Mouse (Mus musculus) heart, embryonic 10.5 days (tissue): ENCODE results near the gene Epb41l2. TPM values are rescaled to one million over a fixed set of nuclear protein-coding genes. Genes with fewer than 3 reads are reported as not detected.

Source experiments
- DNase-seq: peaks from one replicate; pipeline ENCODE4 v3.0.0-alpha.2; 2017; ENCODE audit warnings: low spot score
- H3K27ac ChIP-seq: fragments of 300-500 bp; sonication (generic); 2 replicates; pipeline ENCODE4 v1.5.1; 2016; ENCODE audit warnings: mild to moderate bottlenecking
- H3K27me3 ChIP-seq: fragments of 300-500 bp; sonication (generic); 2 replicates; pipeline ENCODE4 v1.6.1; 2016; ENCODE audit warnings: mild to moderate bottlenecking; ENCODE audit not compliant: poor library complexity, insufficient read depth, severe bottlenecking
- H3K36me3 ChIP-seq: fragments of 300-500 bp; sonication (generic); 2 replicates; pipeline ENCODE4 v1.6.1; 2016; ENCODE audit warnings: mild to moderate bottlenecking, moderate library complexity
- H3K4me1 ChIP-seq: fragments of 300-500 bp; sonication (generic); 2 replicates; pipeline ENCODE4 v1.6.1; 2016; ENCODE audit warnings: mild to moderate bottlenecking
- H3K4me3 ChIP-seq: fragments of 300-500 bp; sonication (generic); 2 replicates; pipeline ENCODE4 v1.5.1; 2016; ENCODE audit warnings: mild to moderate bottlenecking, moderate library complexity
- H3K9me3 ChIP-seq: fragments of 300-500 bp; sonication (generic); 2 replicates; pipeline ENCODE4 v1.6.1; 2016; ENCODE audit warnings: mild to moderate bottlenecking, moderate library complexity
- WGBS: fragments of 180-500 bp; shearing (Covaris S2); methylation state at CpG from one replicate; pipeline ENCODE4 v1.1.7; 2016; 5-methylcytosine and 5-hydroxymethylcytosine counted together
- polyA plus RNA-seq: library from polyadenylated mRNA; unstranded; fragments of >200 nt; fragmentation: Nextera tagmentation; extraction: Ambion mirVana; gene quantifications from 2 replicates; pipeline ENCODE4 v1.2.1, GENCODE M21; 2016

The Epb41l2 gene
- polyA plus RNA-seq: 55.6 and 60.0 TPM in 2 replicates

- no peaks in the 10 kb centered on the region for H3K9me3 ChIP-seq
- H3K4me1 ChIP-seq: peaks cover 20% of the 10 kb centered on the region
- 1% methylated on average over 55 of the region's 55 CpGs for WGBS
- H3K27ac ChIP-seq: peak within 1 kb of the TSS; percentile 96
- H3K27me3 ChIP-seq: no peaks in the 10 kb centered on the region
- peak within 1 kb of the TSS; percentile 89 for H3K4me3 ChIP-seq
- no peaks in the 10 kb centered on the region for H3K36me3 ChIP-seq
- DNase-seq: peak; percentile 95
Measured at GRCm38 (mm10) chr10:25359208-25359958, at the start of gene Epb41l2. Epb41l2 (plus strand) TSS chr10:25359798.

GRCm38 (mm10) chr10:25309996-25310395 lies 49.6 kb upstream of the Epb41l2 start:
- DNase-seq: no peak
- Histone ChIP-seq H3K4me1 (peaks cover 5% of the 10 kb centered on the region; the same call in 1 of the 2 replicates), H3K4me3 (no peak overlapping the region), H3K9me3 (no peaks in the 10 kb centered on the region), H3K36me3 (no peaks in the 10 kb centered on the region), H3K27me3 (no peaks in the 10 kb centered on the region), H3K27ac (no peak overlapping the region)
- 90% methylated on average over 5 of the region's 5 CpGs for WGBS

GRCm38 (mm10) chr10:25310736-25311135 lies 48.9 kb upstream of the Epb41l2 start:
- WGBS: 51% methylated on average over 4 of the region's 4 CpGs
- no peak for DNase-seq
- H3K27me3 ChIP-seq: no peaks in the 10 kb centered on the region
- no peak overlapping the region for H3K27ac ChIP-seq
- peaks cover 5% of the 10 kb centered on the region; the same call in 1 of the 2 replicates for H3K4me1 ChIP-seq
- no peaks in the 10 kb centered on the region for H3K9me3 ChIP-seq
- no peak overlapping the region for H3K4me3 ChIP-seq
- H3K36me3 ChIP-seq: no peaks in the 10 kb centered on the region

DNA sequence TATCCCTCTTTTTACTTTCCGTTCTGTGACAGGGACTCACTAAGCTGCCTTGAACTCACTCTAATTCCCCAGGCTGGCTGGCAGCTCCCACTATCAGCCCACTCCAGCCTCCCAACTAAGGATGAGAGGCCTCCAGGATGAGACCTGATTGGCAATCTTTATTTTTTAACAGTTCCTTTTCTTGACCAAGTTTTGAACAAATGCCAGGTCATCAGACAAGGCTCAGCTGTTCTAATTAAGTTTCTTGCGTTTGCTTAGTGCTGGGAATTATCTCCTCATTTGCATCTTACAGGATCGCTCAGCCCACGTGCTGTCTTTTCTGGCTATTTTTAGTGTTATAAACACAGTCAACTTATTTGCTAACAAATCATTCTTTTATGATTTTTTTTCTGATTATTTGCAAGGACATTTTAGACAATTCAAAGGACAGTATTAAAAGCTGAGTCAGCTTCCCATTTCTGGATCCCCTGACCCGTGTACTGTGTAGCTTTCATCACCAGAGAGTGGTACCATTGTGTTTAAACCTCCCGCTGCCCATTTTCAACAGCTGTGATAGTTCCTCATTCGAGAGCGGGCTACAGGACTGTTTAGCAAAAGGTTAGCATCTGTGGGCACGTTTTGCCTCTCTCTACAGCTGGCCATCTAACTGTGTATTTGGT lies 47.9 kb upstream of the Epb41l2 start:
- H3K36me3 ChIP-seq: no peaks in the 10 kb centered on the region
- no peak overlapping the region for H3K27ac ChIP-seq
- H3K9me3 ChIP-seq: no peaks in the 10 kb centered on the region
- no peak overlapping the region for H3K4me3 ChIP-seq
- H3K4me1 ChIP-seq: peaks cover 5% of the 10 kb centered on the region; the same call in 1 of the 2 replicates
- no peak for DNase-seq
- 54% methylated on average over 9 of the region's 9 CpGs for WGBS
- H3K27me3 ChIP-seq: no peaks in the 10 kb centered on the region

- H3K4me3 ChIP-seq: peak overlapping the region; percentile 32; the same call in 1 of the 2 replicates
- H3K27ac ChIP-seq: no peak overlapping the region
- peaks cover 21% of the 10 kb centered on the region for H3K4me1 ChIP-seq
- no peaks in the 10 kb centered on the region for H3K36me3 ChIP-seq
- no peak for DNase-seq
- H3K9me3 ChIP-seq: no peaks in the 10 kb centered on the region
- 9% methylated on average over 17 of the region's 17 CpGs for WGBS
- no peaks in the 10 kb centered on the region for H3K27me3 ChIP-seq
Measured at GRCm38 (mm10) chr10:25313856-25314584, 45.6 kb upstream of the Epb41l2 start.

DNA sequence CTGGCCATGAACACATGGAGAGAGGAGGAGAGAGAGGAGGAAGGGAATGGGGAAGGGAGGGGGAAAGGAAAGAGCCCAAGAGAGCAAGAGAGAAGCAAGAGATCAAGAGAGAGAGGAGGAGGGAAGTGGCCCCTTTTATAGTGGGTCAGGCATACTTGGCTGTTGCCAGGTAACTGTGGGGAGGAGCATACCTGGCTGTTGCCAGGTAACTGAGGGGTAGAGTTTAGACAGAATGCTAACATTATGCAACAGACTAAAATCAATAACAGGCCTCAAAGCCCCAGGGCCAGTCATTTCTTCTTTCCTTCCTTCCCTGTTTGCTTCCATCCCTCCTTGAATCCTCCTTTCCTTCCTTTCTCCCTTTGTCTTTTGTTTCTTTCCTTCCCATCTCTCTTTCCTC lies 41.9 kb upstream of the Epb41l2 start:
- DNase-seq: no peak
- no peak overlapping the region for H3K4me3 ChIP-seq
- no peaks in the 10 kb centered on the region for H3K36me3 ChIP-seq
- H3K4me1 ChIP-seq: peaks cover 24% of the 10 kb centered on the region
- H3K27ac ChIP-seq: peak overlapping the region; percentile 76; the same call in 1 of the 2 replicates
- no peaks in the 10 kb centered on the region for H3K9me3 ChIP-seq
- no peaks in the 10 kb centered on the region for H3K27me3 ChIP-seq

DNA sequence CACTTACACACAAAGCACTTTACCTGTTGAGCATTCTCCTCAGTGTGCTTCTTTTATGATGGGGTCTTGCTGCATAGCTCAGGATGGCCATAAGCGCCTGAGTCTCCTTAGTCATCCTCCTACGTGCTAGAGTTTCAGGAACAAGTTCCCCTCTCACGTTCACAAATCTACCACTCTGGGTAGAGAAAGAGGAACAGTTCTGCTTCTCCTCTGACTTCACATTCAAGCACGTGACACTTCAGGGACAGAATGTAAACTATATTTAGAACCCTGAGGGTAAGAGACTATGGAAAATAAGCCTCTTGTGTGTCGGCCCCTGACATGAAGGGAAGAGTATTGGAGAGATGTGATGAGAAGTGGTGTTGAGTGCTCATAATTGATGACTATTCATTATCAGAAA lies 41.2 kb upstream of the Epb41l2 start:
- H3K4me3 ChIP-seq: no peak overlapping the region
- no peaks in the 10 kb centered on the region for H3K9me3 ChIP-seq
- WGBS: 51% methylated on average over 5 of the region's 5 CpGs
- H3K4me1 ChIP-seq: peaks cover 24% of the 10 kb centered on the region
- DNase-seq: no peak
- peak overlapping the region; percentile 76; the same call in 1 of the 2 replicates for H3K27ac ChIP-seq
- H3K36me3 ChIP-seq: no peaks in the 10 kb centered on the region
- H3K27me3 ChIP-seq: no peaks in the 10 kb centered on the region

DNA sequence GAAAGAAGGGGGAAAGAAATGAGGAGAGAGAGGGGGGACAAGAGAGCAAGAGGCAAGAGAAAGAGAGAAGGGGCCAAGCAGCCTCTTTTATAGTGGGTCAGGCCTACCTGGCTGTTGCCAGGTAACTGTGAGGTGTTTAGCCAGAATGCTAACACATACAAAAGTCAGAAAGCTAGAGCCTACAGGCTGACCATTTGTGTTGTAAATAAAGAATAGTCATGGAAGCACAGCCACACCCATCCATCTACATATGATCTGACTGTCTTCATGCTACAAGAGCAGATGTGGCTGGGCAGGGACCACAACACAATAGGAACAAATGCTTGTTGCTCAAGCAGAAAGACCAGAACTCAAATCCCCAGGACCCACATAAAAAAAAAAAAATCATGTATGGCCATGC lies 40.1 kb upstream of the Epb41l2 start:
- Histone ChIP-seq H3K4me1 (peaks cover 19% of the 10 kb centered on the region), H3K9me3 (no peaks in the 10 kb centered on the region), H3K27ac (no peak overlapping the region), H3K27me3 (no peaks in the 10 kb centered on the region), H3K4me3 (no peak overlapping the region), H3K36me3 (no peaks in the 10 kb centered on the region)
- no peak for DNase-seq

GRCm38 (mm10) chr10:25321198-25321597 lies 38.4 kb upstream of the Epb41l2 start:
- WGBS: 78% methylated on average over 4 of the region's 4 CpGs
- no peaks in the 10 kb centered on the region for H3K27me3 ChIP-seq

GRCm38 (mm10) chr10:25325690-25326089 lies 33.9 kb upstream of the Epb41l2 start:
- no peak overlapping the region for H3K27ac ChIP-seq
- no peak for DNase-seq
- WGBS: 76% methylated on average over 4 of the region's 4 CpGs

More at GRCm38 (mm10) chr10:25321198-25321597, 38.4 kb upstream of the Epb41l2 start:
- H3K4me3 ChIP-seq: no peak overlapping the region
- no peak overlapping the region for H3K27ac ChIP-seq
- no peaks in the 10 kb centered on the region for H3K9me3 ChIP-seq
- no peak for DNase-seq
- no peaks in the 10 kb centered on the region for H3K36me3 ChIP-seq
- peaks cover 19% of the 10 kb centered on the region for H3K4me1 ChIP-seq

GRCm38 (mm10) chr10:25327511-25327910 lies 32.1 kb upstream of the Epb41l2 start:
- Histone ChIP-seq H3K9me3 (no peaks in the 10 kb centered on the region), H3K4me3 (no peak overlapping the region), H3K27ac (no peak overlapping the region), H3K27me3 (no peaks in the 10 kb centered on the region), H3K4me1 (no peaks in the 10 kb centered on the region), H3K36me3 (no peaks in the 10 kb centered on the region)
- no peak for DNase-seq
- 77% methylated on average over 6 of the region's 6 CpGs for WGBS

More at GRCm38 (mm10) chr10:25325690-25326089, 33.9 kb upstream of the Epb41l2 start:
- H3K27me3 ChIP-seq: no peaks in the 10 kb centered on the region
- no peaks in the 10 kb centered on the region for H3K4me1 ChIP-seq
- H3K36me3 ChIP-seq: no peaks in the 10 kb centered on the region
- H3K4me3 ChIP-seq: no peak overlapping the region
- H3K9me3 ChIP-seq: no peaks in the 10 kb centered on the region

DNA sequence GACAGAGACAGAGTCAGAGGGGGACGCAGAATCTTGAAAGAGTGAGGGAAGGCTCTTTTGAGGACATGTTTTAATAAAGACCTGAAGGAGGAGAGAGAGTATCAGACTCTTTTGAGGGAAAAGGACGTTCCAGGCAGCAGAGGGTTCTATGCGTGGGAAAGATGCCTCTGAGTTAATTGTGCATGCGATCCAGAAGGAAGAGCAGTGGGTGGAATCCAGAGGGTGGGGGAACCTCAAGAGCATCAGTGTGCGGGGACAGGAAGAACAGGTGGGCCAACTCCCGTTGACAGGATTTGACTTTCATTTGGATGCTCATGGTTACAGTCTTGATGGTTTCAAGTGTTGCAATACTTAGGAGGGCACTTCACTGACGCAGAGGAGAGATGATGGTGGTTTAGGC lies 29.5 kb upstream of the Epb41l2 start:
- H3K27me3 ChIP-seq: no peaks in the 10 kb centered on the region

More for the DNA sequence above, 29.5 kb upstream of the Epb41l2 start:
- 84% methylated on average over 7 of the region's 7 CpGs for WGBS
- no peak overlapping the region for H3K27ac ChIP-seq
- no peaks in the 10 kb centered on the region for H3K4me1 ChIP-seq
- no peak overlapping the region for H3K4me3 ChIP-seq
- H3K36me3 ChIP-seq: no peaks in the 10 kb centered on the region
- no peak for DNase-seq
- no peaks in the 10 kb centered on the region for H3K9me3 ChIP-seq
